Mouse (Mus musculus): ENCODE data around the gene Fstl3.

GRCm38 (mm10) chr10:79732500-79732899, 44.6 kb upstream of the Fstl3 start:
- TF ChIP-seq CTCF (IDR thresholded peaks at IDR 0.05; ENCODE audit: low read depth, low read length) = peak; percentile 70
- TF ChIP-seq GATA1 (IDR thresholded peaks at IDR 0.05; ENCODE audit: borderline replicate concordance, low read length) = no peak
